Mouse (Mus musculus) E14TG2a.4 (cell line): ENCODE results near the gene Prkacb.
A peak's percentile ranks its signal among the peaks of the same experiment; 100 is the strongest.

Experiments
- H3K27me3 ChIP-seq: 2 replicates; pipeline ENCODE4 v1.6.1; 2014; ENCODE audit warnings: low read length, control low read depth; ENCODE audit not compliant: insufficient read depth
- H3K36me3 ChIP-seq: 2 replicates; pipeline ENCODE4 v1.6.1; 2014; ENCODE audit warnings: low read length, control low read depth; ENCODE audit not compliant: insufficient read depth
- H3K4me1 ChIP-seq: replicated peaks from 2 replicates; pipeline ENCODE4 v1.6.1; 2014; ENCODE audit warnings: low read depth, low read length, control low read depth
- H3K4me3 ChIP-seq: replicated peaks from 2 replicates; pipeline ENCODE4 v1.5.1; 2014; ENCODE audit warnings: mild to moderate bottlenecking, low read length
- H3K9me3 ChIP-seq: 2 replicates; pipeline ENCODE4 v1.6.1; 2014; ENCODE audit warnings: low read length, control low read depth
- CTCF ChIP-seq: conservative IDR thresholded peaks from 2 replicates; pipeline ENCODE4 v1.5.1; 2014; ENCODE audit warnings: low read length
- NANOG ChIP-seq: IDR thresholded peaks from 2 replicates; pipeline ENCODE4 v1.6.1; 2014; ENCODE audit warnings: borderline replicate concordance, low read length, mixed read lengths
- POU5F1 ChIP-seq: IDR thresholded peaks from 2 replicates; pipeline ENCODE4 v1.6.1; 2014; ENCODE audit warnings: low read length, borderline replicate concordance

Gene Prkacb

DNA sequence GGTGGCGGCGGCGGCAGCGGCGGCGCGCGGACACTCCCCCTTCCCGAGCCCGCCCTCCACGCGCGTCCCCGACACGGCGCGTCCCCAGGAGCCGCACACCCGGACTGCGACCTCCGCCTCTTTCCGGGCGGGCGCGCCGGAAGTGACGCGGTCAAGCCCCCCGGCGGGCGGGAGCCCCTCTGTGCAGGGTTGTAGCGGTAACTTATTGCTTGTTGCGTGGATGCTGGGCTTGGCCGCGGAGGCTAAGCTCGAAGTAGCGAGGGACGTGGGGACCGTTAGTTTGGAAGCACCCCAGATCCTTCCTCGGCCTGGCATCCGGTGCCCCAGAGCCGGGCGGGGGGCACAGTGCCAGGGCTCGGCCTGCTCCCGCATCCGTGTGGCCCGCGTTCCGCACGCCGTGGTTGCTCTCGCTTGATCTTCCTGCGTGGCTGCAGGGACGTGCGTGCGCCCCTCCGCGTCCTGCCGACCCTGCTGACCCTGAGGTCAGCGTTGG, at the start of gene Prkacb:
TSS of gene Prkacb (minus strand) at position 90 of the 493 bp plus-strand sequence.
- peaks cover 12% of the 10 kb centered on the region; the same call in 1 of the 2 replicates for H3K4me1 ChIP-seq
- H3K9me3 ChIP-seq, result no peaks in the 10 kb centered on the region
- no peaks in the 10 kb centered on the region for H3K27me3 ChIP-seq
- no peak for TF ChIP-seq NANOG
- TF ChIP-seq POU5F1, result no peak
- TF ChIP-seq CTCF, result no peak
- H3K4me3 ChIP-seq, result peak within 1 kb of the TSS; percentile 95
- H3K36me3 ChIP-seq, result no peaks in the 10 kb centered on the region

- Histone ChIP-seq H3K9me3 (no peaks in the 10 kb centered on the region), H3K36me3 (no peaks in the 10 kb centered on the region), H3K27me3 (no peaks in the 10 kb centered on the region), H3K4me3 (no peak overlapping the region), H3K4me1 (no peaks in the 10 kb centered on the region)
- no peak for TF ChIP-seq POU5F1
- no peak for TF ChIP-seq NANOG
- no peak for TF ChIP-seq CTCF
These were observed 47.5 kb upstream of the Prkacb start for GRCm38 (mm10) chr3:146860308-146860707.

DNA sequence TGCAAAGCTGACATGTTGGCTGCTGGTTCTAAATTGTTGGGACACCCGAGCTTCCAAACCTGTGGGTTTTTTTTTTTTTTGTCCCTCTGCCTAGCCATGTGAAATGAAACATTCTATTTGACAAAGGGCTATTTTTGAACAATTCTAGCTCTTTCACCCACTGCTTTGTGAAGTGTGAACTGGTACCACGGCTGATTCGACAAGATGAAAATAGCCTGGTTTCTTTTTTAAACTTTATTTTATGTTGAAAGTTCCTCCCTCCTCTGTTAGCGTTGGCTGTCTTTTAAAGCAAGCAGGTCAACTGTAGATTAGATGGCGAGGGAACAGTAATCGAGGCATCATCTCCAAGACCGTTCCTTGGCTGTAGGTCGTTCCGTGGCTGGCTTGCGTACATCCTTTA, 44.6 kb upstream of the Prkacb start:
- Histone ChIP-seq H3K4me1 (peaks cover 3% of the 10 kb centered on the region; the same call in 1 of the 2 replicates), H3K36me3 (no peaks in the 10 kb centered on the region), H3K4me3 (no peak overlapping the region), H3K9me3 (no peaks in the 10 kb centered on the region), H3K27me3 (peaks cover 6% of the 10 kb centered on the region; the same call in 1 of the 2 replicates)
- TF ChIP-seq POU5F1 (no peak), NANOG (no peak), CTCF (no peak)

- TF ChIP-seq NANOG (no peak), POU5F1 (no peak), CTCF (no peak)
- peaks cover 10% of the 10 kb centered on the region for H3K4me1 ChIP-seq
- H3K36me3 ChIP-seq, result no peaks in the 10 kb centered on the region
These were observed 41.8 kb upstream of the Prkacb start for GRCm38 (mm10) chr3:146854473-146855087.

DNA sequence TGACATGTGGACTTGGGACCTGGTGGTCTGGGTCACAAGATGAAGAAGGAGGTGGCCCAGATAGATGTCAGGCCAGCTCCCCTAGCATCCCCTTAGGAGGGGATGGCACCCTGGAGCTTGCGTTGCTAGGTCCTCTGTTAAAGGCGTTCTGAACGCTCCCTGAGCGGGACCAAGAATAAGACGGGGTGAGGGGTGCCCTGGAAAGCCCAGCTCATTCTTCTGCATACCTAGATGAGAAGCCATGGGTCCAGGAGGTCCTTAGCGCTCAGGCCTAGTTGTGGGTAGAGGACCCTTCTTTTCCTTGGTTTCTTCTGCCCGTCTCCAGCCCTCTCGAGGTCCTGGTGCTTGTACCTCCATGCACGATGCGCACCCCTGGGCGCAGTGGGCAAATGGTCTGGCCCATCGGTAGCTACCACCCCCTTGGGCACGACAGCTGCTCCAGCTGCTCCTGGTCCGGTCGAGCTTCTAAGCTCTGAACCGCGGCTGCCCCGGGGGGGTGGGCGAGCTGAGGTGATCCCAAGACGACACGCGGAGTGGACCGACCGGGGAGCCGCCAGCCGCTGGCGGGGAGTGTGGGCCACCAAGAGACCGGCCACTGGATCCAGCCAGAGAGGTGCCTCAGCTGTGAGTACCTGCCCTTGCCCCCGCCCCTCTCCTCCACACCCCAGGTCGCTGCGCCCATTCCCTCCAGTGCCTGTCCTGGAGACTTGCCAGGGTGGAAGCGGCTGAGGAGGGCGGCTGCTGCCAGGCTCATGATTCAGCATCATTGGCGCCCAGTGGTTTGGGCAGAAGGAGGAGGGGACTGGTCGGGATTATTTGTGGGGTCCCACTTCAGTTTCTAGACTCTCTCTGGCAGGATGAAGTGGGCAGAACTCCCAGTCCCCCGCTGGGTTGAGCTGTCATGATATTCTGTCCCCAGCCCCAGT, 39.4 kb upstream of the Prkacb start, which contains the start of gene Ttll7:
TSS of gene Ttll7 (plus strand) at position 402 of the 926 bp plus-strand sequence.
- Histone ChIP-seq H3K4me1 (peaks cover 10% of the 10 kb centered on the region), H3K36me3 (no peaks in the 10 kb centered on the region), H3K9me3 (no peaks in the 10 kb centered on the region), H3K4me3 (peak within 1 kb of the TSS; percentile 84), H3K27me3 (peaks cover 10% of the 10 kb centered on the region)
- TF ChIP-seq NANOG (no peak), POU5F1 (no peak), CTCF (no peak)

More at GRCm38 (mm10) chr3:146854473-146855087, 41.8 kb upstream of the Prkacb start:
- no peak overlapping the region for H3K4me3 ChIP-seq
- H3K9me3 ChIP-seq, result no peaks in the 10 kb centered on the region
- H3K27me3 ChIP-seq, result peaks cover 10% of the 10 kb centered on the region

DNA sequence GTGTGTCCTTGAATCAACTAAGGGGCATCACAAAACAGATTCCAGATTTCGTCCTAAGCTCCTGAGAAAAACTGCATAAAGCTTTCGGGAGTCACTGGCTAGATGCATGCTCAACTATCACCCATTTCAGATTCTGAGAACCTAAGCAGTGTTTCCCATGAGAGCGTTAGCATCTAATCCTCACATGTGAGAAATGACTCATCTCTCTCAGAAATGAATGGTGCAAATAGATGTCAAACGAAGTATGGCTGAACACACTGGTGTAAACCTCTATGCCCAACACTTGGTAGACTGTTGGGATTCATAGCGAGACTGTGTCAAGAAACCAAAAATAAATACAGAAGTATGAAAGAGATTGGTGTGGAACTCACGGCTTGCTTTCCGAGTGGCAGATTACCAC, 36.6 kb upstream of the Prkacb start:
- Histone ChIP-seq H3K9me3 (no peaks in the 10 kb centered on the region), H3K4me1 (peaks cover 10% of the 10 kb centered on the region), H3K36me3 (no peaks in the 10 kb centered on the region), H3K4me3 (no peak overlapping the region), H3K27me3 (peaks cover 10% of the 10 kb centered on the region)
- no peak for TF ChIP-seq POU5F1
- TF ChIP-seq NANOG, result no peak
- no peak for TF ChIP-seq CTCF

- peaks cover 10% of the 10 kb centered on the region for H3K4me1 ChIP-seq
- TF ChIP-seq NANOG, result no peak
- no peak for TF ChIP-seq POU5F1
- TF ChIP-seq CTCF, result no peak
- no peaks in the 10 kb centered on the region for H3K36me3 ChIP-seq
- H3K9me3 ChIP-seq, result no peaks in the 10 kb centered on the region
- peaks cover 7% of the 10 kb centered on the region for H3K27me3 ChIP-seq
- H3K4me3 ChIP-seq, result no peak overlapping the region
These were observed 35.3 kb upstream of the Prkacb start for GRCm38 (mm10) chr3:146848112-146848511.

DNA sequence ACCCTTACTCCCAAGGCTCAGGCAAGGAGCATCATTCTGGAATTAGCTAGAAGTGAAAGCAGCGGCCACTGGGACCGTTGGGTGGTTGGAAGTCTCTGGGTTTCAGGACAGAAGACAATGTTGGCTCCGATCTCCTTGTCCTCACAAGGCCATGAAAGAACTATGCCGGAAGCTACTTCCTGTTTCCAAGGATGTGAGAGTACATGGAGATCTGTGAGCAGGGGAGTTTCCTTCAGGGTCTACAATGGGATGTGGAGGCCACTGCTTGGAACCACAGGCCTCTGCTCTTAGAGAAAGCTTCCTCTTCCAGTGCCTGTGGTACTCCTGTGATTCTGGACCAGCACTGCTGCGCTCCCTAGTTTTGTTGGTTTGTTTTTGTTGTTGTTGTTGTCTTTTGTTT, 33.4 kb upstream of the Prkacb start:
- Histone ChIP-seq H3K4me1 (no peaks in the 10 kb centered on the region), H3K4me3 (no peak overlapping the region), H3K27me3 (no peaks in the 10 kb centered on the region), H3K36me3 (no peaks in the 10 kb centered on the region), H3K9me3 (no peaks in the 10 kb centered on the region)
- no peak for TF ChIP-seq NANOG
- TF ChIP-seq POU5F1, result no peak
